Mouse (Mus musculus) left cerebral cortex, postnatal 4 days (tissue): ENCODE measurements around the gene Rfx1. TPM values are rescaled to one million over a fixed set of nuclear protein-coding genes. Genes with fewer than 3 reads are reported as not detected.

Source experiments
- DNase-seq: peaks from one replicate; pipeline ENCODE4 v3.0.0-alpha.2; 2022
- intact Hi-C: fragments of 180-260 bp; cut with DNase I; formaldehyde crosslinking; loops from one replicate; pipeline ENCODE4 v1.15.1; 2025
- total RNA-seq, 2 experiments: library from RNA; stranded (reverse); gene quantifications; 2 replicates each; pipeline ENCODE4 v1.2.3; 2021

Rfx1 gene
- total RNA-seq, 2 experiments from 2014 or later = 26.1 to 28.5 TPM

GRCm38 (mm10) chr8:84087156-84087555, 20.5 kb downstream of the Rfx1 start:
- DNase-seq = no peak
- intact Hi-C loops = no loop called here

GRCm38 (mm10) chr8:84087821-84088220, 21.2 kb downstream of the Rfx1 start:
- DNase-seq = no peak
- intact Hi-C loops = no loop called here

GRCm38 (mm10) chr8:84089277-84089676, 22.6 kb downstream of the Rfx1 start:
- DNase-seq = no peak
- intact Hi-C loops = no loop called here

- intact Hi-C loops = no loop called here
- DNase-seq = no peak
Observed at GRCm38 (mm10) chr8:84090585-84090984, 24.0 kb downstream of the Rfx1 start.

GRCm38 (mm10) chr8:84096061-84096460, 29.4 kb downstream of the Rfx1 start:
- no peak for DNase-seq
- intact Hi-C loops = no loop called here

DNA sequence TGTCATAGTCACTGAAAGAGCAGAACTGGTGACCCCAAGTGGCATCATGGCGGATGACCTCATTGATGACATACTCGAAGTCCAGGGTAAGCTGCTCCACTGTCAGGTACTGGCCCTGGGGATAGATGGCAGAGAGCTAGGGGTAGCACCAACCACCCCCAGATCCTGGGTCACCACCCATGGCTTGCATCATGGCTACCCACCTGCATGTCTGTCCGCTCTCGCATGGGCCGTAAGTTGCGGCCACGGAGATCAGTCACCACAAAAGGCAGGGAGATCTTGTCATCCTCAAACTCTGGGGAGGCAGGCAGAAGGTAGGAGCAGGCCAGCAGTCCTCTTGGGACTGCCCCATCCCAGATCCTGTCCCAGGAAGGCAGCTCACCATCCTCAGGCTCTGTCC, 31.7 kb downstream of the Rfx1 start:
- intact Hi-C loops = no loop called here
- no peak for DNase-seq

DNA sequence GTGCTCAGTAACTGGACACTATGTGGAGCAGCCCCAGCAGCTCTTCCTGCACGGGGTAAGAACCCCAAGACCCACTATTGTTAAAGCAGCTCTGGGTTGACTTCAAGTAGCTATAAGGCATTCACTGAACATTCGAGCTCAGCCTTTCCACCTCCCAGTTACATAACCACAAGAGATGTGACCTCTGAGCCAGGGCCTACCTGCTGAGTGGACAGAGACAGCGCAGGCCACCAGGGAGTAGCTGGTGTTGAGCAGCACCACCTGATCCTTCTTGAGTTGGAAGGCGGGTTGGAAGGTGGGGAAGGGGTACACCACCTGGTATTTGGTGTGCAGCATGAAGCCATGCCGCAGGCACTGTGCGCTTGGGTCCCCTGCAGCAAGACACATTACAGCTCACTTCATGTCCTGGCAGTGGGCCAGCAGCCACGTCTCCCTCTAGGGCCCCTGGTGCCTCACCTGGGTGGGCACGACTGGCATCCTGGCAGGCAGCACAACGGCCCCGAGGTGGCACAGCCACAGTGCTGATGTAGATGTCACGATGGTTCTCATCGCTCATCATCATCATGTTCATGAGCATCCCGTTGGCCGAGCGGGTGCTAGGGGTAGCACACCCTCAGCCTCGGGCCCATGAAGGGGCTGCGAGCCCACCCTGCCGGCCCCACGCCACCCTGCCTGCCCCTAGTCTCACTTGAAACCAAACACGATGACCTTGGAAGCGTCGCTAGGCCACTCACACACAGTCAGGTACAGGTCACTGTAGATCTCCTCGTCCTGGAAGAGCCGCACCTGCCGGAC, 35.0 kb downstream of the Rfx1 start:
- no peak for DNase-seq
- intact Hi-C loops = no loop called here

DNA sequence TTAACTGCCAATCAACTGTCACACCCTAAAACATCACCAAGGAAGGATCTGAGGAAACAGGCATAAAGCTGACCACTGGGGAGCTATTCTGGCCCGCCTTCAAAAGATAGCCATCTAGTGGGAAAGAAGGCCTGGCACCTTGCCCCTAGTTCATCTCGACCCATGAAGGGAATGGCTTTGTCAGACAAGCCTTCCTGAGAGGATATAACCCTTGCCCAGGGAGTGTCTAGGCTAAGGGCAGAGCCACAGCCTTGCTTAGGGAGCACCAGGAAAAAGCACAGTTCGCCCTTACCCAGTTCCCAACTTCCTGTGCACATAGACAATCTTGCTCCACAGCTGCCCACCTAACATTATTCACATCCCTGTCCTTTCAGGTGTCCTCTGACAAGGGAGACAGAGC, 37.0 kb downstream of the Rfx1 start:
- DNase-seq = peak; percentile 67
- intact Hi-C loops = no loop called here

- peak; percentile 88 for DNase-seq
- intact Hi-C loops = no loop called here
Observed at GRCm38 (mm10) chr8:84104221-84104620, 37.6 kb downstream of the Rfx1 start.

DNA sequence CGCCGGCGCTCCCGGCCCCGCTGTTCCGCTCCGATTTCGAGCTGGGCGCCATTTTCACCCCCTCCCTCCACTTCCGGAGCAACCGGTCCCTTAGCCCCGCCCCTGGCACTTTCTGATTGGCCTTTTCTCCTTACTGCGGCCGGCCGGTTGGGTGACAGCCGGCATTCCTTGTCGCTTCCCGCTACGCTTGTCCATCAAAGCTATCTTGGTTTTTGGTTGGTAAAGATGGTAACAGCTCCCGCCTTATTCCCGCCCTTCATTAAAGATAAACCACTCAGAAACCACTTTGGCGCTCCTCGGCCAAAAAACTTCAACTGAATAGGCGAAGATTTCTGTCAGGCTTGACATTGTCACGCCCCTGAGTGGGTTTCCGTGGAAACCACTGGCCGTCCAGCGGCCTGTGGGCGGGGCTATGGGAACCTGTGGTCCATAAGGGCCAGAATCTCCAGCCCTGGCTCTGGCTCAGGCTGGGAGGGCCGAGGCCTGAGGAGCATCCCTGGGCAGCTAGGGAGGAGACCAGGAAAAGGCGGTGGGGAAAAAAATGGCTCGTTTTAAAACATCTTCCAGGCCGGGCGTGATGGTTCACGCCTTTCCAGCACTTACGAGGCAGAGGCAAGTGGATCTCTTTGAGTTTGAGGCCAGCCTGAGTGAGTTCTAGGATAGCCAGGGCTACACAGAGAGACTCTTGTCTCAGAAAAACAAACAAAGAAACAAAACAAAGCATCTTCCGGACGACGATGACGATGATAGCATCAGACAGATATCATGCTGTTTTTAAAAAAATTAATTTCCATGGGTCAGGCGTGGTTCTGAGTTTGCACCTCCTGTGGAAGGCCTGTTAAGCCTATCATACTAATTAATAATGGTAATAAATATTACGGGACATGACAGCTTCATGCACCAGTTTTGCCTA, 38.3 kb downstream of the Rfx1 start, which contains the start of gene Dcaf15:
Gene Dcaf15, minus strand, starts transcription at position 72 of the 913 bp plus-strand sequence.
- peak; percentile 99 for DNase-seq
- intact Hi-C loops = no loop called here

- DNase-seq = no peak
Observed at GRCm38 (mm10) chr8:84105676-84106075, 39.0 kb downstream of the Rfx1 start.

DNA sequence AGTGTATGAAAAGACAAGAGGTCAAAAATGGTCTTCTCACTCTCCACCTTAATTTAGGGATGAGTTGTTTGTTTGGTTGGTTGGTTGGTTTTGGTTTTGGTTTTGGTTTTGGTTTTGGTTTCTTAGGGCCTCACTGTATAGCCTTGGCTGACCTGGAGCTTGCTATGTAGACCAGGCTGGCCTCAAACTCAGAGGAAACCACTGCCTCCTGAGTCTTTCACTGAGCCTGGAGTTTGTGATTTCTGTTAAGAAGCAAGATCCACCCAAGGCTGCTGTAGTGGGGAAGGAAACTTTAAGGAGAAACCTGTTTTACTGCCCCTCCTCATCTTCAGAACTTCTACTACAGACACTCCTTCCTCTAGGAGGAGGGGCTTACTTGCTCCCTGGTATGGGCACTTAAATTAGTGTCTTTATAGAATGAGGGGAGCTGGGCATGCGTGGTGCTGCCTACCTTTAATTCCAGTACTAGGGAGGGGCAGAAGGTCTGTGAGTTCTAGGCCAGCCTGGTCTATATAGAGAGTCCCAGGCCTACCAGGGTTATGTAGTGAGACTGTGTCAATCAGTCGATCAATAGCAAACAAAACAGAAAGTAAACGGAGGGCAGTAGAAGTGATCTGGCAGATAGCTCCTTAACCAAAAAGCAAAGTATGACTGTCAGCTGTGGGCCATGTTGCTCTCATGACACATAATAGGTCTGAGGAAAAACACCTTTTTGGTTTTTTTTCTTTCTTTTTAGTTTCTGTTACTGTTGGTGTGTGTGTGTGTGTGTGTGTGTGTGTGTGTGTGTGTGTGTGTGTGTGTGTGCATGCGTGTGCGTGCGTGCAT, 39.8 kb downstream of the Rfx1 start:
- intact Hi-C loops = no loop called here

More at GRCm38 (mm10) chr8:84105676-84106075, 39.0 kb downstream of the Rfx1 start:
- intact Hi-C loops = no loop called here

DNA sequence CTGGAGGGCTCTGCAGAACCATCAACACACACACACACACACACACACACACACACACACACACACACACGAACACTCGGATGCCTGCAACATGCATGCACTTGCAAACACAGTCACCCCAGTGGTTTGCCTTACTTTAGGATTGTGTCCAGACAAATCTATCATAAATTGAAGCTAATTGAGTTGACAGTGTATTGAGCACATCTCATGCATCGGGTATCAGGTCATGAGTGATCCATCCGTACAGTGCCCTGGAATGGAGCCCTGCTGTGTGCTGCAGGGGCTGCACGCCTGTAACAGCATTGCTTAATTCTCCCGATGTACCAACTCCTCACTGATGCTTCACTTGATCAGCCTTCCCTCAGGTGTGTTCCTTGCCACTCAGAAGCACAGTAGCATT, 49.0 kb downstream of the Rfx1 start:
- intact Hi-C loops = no loop called here
- no peak for DNase-seq

More for the DNA sequence above, 39.8 kb downstream of the Rfx1 start:
- DNase-seq = no peak

DNA sequence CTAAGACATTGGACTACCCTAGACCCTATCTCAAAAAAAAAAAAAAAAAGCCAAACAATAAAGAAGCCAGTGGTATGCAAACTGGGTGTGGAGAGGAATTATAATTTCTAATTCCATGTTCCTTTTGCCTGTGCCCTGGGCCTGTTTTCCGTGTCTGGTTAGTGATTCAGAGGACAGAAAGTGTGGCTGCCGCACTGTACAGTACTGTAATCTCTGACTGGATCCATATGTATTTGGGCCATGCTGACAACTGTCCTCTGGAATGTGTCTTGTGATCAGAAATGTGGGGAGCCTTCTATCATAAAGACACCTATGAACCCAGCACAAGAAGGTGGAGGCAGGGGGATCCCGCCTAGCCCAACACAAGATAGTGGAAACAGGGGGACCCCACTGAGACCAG, 55.5 kb downstream of the Rfx1 start:
- intact Hi-C loops = no loop called here
- DNase-seq = no peak

DNA sequence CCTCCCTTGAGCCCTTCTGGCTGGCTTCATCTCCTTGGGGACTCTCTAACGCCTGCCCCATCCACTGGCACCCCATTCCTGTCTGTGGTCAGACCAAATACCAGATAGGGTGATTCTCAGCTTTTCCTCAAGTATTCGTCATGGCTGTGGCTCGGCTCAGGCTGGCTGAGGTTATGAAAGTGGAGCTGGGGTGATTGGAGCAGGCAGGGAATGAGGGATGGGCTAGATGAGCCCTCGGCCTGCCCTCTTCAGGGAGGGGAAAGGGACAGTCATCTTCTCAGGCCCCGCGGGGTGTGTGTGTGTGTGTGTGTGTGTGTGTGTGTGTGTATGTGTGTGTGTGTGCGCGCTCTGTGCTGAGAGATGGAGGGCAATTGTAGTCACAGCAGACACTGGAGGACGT, 59.0 kb downstream of the Rfx1 start, which contains the start of gene Podnl1:
Gene Podnl1, plus strand, starts transcription at position 334 of the 400 bp plus-strand sequence.
- intact Hi-C loops = no loop called here
- no peak for DNase-seq

DNA sequence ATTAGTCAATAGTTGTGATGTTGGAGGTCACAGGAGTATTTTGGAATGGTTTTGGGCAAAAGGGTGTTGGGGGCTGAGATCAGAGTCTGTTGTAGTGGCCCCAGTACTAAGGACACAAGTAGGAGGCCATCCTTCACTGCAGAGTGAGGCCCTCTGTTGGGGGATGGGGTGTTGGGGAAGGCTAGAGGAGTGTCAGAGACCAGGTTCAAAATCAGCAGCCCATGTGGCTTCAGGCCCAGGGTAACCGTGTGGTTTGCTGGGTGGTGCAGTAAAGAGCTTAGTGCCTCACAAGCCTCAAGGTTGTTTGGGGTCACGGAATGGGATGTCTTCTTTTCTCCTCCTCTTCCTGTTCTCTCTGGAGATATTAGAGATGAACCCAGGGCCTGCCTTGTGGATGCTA, 60.1 kb downstream of the Rfx1 start:
- intact Hi-C loops = no loop called here
- DNase-seq = no peak

GRCm38 (mm10) chr8:84127202-84127901, 60.7 kb downstream of the Rfx1 start:
- DNase-seq = no peak
- intact Hi-C loops = no loop called here

- DNase-seq = no peak
- intact Hi-C loops = no loop called here
Observed at GRCm38 (mm10) chr8:84128277-84128676, 61.6 kb downstream of the Rfx1 start.

DNA sequence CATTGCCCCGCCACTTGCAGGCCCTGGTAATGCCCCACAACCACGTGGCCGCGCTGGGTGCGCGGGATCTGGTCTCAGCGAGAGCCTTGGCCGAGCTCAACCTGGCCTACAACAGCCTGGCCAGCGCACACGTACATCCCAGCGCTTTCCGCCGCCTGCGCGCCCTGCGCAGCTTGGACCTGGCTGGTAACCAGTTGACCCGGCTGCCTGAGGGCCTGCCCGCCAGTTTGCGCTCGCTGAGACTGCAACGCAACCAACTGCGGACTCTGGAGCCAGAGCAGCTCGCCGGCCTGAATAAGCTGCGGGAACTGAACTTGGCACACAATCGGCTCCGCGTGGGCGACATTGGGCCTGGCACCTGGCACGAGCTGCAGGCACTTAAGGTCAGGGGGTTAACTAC, 64.2 kb downstream of the Rfx1 start:
- peak; percentile 52 for DNase-seq
- intact Hi-C loops = no loop called here

- DNase-seq = no peak
- intact Hi-C loops = no loop called here
Observed at GRCm38 (mm10) chr8:84132225-84132624, 65.6 kb downstream of the Rfx1 start.
